Mouse (Mus musculus) cerebellum, adult 2 months (tissue): ENCODE data around the gene Cdc42ep1.

Experiments used
- CTCF ChIP-seq: fragments of 200-500 bp; IDR thresholded peaks from 2 replicates; pipeline ENCODE4 v1.5.1; 2011; ENCODE audit warnings: low read depth, mild to moderate bottlenecking, control low read depth, low read length, moderate library complexity, borderline replicate concordance; ENCODE audit not compliant: insufficient read depth
- POLR2A ChIP-seq: fragments of 200-500 bp; IDR thresholded peaks from 2 replicates; pipeline ENCODE4 v1.6.1; 2011; ENCODE audit warnings: low read length, control low read depth, borderline replicate concordance; ENCODE audit not compliant: insufficient read depth

DNA sequence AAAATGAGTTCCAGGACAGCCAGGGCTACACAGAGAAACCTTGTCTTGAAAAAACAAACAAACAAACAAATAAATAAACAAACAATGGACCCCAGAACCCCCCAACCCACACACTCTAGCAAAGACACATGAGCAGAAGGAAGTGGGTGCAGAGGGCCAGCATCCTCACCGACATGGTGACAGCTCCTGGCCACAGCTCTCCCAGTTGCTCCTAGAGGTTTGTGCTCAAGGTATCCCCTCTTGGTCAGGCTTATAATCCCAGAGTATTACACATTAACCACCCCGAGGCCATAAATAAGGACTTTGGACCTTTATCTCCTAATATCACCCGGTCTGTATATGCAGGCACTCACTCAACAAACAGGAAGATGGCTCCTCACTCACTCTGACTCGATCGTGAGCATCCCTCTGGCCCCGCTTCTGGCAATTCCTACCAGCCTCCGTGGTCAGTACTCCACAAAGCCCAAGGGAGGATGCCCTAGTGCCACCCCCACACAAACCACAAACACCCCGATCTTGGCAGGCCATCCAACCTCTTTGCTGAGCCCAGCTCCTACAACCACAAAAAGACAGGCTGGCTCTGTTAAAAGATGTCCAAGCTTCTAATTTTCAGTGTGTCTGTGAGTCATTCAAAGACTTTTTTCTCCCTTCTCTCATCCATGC, 13.0 kb downstream of the Cdc42ep1 start, which contains the start of gene Lgals2:
- no peak for TF ChIP-seq CTCF
- TF ChIP-seq POLR2A, result no peak
